Mouse (Mus musculus) megakaryocyte, embryonic 14.5 days (primary cell): Measurements from ENCODE around the gene Muc1.
"Not testable (repeated sequence)": the region's sequence is repeated elsewhere in the genome, so short reads cannot be mapped to it uniquely, and the experiment has no call there.

Source experiments
- FLI1 ChIP-seq: IDR thresholded peaks from 2 replicates; pipeline ENCODE4 v1.6.1; 2012; ENCODE audit warnings: low read length, inconsistent platforms, mixed read lengths
- GATA1 ChIP-seq: IDR thresholded peaks from 3 replicates; pipeline ENCODE4 v1.6.1; 2012; ENCODE audit warnings: mixed read lengths, low read length, inconsistent platforms, borderline replicate concordance

DNA sequence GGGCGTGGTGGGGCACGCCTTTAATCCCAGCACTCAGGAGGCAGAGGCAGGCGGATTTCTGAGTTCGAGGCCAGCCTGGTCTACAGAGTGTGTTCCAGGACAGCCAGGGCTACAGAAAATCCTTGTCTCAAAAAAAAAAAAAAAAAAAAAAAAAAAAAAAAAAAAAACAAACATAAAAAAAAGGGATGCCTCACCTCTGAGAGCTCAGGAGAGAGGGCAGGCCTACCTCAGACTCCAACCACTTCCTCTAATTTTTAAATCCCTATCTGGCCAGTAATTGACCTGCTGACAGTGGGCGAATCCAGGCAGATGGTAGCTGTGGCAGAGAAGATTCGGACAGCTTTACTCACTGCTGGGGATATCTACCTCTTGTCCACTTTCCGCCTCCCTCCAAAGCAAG lies 12.4 kb upstream of the Muc1 start:
- not testable (repeated sequence) for TF ChIP-seq FLI1, GATA1
